Mouse (Mus musculus): ENCODE measurements around the gene P2ry2. TPM values are rescaled to one million over a fixed set of nuclear protein-coding genes. Genes with fewer than 3 reads are reported as not detected.

Gene P2ry2
- 10 to 100 TPM; 10.6 to 12.2 TPM for total RNA-seq (2021)

DNA sequence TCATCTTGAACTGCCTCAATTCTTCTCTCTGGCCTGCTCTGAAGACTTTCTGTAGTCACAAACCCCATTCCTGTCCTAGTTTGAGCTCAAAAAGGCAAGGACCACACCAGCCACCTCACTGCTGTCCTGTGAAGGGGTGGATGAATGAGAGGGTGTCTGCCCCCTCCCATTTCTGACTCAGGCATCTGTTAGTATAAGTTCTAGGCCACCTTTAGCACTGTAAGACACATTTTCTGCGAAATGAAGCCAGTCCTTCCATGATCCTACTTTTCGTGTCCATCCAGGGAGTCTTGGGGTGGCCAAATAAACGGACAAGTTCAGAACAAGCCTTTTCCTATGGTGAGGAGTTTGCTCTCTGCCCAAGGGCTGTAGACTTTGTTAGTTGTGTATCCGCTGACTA lies at the start of gene P2ry2:
Gene P2ry2, minus strand, starts transcription at position 326 of the 400 bp plus-strand sequence.
- no peak for DNase-seq

- peak; percentile 22 for DNase-seq
Measured at GRCm38 (mm10) chr7:101062246-101062645, 49.6 kb upstream of the P2ry2 start.

DNA sequence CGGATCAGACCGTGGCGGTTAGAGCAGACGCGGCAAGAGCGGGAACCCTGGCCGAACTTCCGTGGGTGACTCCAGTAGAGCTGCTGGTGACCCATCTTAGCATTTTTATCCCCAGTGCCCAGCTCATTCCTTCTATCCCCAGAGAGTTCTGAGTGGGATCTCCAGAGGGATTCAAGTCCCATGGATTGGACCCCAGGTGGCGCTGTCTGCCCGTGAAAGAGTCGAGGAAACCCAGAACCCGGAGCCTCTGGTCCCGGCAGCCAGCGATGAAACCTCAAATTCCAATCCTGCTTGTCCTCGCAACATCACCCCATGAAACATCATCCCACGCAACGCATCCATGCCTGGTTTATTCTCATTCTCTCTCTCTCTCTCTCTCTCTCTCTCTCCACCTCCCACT lies 48.7 kb upstream of the P2ry2 start:
- DNase-seq, result peak; percentile 92

DNA sequence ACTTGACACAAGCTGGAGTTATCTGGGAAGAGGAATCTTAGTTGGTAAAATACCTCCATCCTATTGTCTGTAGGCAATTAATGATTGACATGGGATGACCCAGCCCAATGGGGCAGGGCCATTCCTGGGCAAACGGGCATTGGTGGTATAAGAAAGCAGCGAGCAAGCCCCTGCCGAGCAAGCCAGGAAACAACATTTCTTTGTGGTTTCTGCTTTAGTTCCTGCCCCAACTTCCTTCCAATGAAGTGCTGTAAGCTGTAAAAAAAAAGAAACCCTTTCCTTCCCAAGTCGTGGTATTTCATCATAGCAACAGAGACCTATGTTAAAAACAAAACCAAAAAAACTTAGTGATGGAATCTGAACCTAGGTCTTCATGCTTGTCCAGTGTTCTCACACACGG lies 47.8 kb upstream of the P2ry2 start:
- DNase-seq, result no peak

GRCm38 (mm10) chr7:101059188-101059587 lies 46.5 kb upstream of the P2ry2 start:
- DNase-seq, result no peak

DNA sequence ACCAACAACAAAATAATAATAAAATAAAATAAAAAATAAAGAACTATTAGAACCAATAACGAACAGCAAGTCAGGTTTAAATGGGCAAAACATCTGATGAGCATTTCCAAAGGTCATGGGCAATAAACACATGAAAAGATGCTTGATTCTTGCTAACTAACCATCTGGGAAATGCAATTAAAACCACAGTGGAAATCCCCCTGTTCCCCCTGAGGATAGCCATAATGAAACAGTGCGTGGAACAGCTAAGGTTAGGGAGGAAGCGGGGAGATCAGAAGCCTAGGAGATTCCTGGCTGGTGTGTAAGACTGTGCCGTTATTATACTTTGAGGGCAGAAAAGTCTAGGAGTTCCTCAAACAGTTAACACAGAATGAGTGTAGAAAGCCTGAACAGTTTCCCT lies 44.6 kb upstream of the P2ry2 start:
- DNase-seq, result no peak

GRCm38 (mm10) chr7:101053136-101053535 lies 40.5 kb upstream of the P2ry2 start:
- no peak for DNase-seq

GRCm38 (mm10) chr7:101051551-101052221 lies 39.0 kb upstream of the P2ry2 start:
- DNase-seq, result peak; percentile 74

DNA sequence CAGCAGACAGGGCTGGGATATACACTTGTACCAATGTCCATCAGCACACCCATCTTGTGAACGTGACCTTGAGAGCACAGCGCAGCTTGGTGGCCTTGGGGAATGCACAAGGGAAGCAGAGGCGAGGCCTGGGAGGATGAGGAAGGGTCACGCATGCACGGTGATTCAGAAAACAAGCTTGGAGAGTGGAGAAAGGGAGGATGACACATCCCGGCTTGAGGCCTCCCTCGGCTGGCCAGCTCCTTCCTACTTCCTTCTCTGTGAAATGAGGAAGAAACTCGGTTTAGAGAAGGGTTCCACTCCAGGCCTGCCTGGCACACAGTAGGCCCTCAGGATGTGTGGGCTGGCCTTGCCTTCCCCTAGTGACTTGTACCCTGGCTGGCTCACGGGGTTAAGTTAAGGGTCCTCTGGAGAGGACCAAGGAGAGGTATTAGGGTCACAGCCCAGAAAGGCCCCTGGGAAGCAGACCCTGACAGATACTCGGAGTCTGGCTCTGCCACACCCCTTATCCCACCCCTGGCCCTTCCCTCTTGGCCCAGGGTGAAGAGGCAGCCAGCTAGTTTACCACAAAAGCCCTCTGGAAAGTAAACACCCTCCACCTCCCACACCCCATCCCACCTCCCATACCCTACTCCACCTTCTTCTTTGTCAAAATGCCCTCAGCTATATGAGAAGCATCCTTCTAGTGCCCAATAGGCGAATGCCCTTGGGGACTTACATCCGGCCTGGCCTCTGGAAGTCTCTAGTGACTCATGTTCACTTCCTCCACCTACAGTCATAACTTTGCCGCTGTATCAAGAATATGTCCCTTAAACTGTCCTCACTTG lies 38.3 kb upstream of the P2ry2 start:
- peak; percentile 35 for DNase-seq

DNA sequence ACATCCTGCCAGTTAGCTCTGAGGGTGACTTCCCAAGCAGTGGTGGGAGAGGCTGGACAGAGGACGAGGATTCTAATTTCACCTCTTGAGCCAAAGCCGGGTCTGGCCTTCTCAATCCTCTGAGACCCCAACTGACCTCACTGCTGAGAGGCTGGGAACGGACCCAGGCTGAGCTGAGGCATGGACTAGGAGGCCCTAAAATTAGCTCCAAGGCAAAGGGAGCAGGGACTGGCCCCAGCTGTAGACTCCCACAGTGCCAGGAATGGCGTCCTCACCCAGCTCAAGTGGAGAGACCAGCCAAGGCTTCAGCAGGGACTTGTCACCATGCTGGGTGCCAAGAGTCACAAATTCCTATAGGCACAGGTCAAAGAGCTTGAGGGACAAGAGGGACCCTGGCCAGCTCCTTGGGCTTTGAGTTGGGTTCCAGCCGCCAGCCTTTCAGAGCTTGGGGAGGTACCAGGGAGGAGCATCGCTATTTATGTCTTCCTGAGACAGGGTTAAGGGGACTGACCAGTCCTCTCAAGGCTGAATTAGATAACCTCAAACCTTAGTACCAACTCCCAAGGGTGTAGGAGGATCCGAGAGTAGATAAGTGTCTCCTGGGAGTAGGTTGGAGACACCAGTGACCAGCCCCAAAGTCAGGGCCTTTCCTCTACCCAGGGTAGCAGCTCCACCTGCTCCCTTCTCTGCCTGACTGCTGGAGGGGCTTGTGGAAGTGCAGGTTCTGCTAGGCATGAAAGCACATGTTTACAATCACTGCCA lies 36.8 kb upstream of the P2ry2 start:
- peak; percentile 75 for DNase-seq

- DNase-seq, result no peak
Measured at GRCm38 (mm10) chr7:101048247-101048646, 35.6 kb upstream of the P2ry2 start.

- DNase-seq, result no peak
Measured at GRCm38 (mm10) chr7:101043846-101044541, 31.3 kb upstream of the P2ry2 start.

DNA sequence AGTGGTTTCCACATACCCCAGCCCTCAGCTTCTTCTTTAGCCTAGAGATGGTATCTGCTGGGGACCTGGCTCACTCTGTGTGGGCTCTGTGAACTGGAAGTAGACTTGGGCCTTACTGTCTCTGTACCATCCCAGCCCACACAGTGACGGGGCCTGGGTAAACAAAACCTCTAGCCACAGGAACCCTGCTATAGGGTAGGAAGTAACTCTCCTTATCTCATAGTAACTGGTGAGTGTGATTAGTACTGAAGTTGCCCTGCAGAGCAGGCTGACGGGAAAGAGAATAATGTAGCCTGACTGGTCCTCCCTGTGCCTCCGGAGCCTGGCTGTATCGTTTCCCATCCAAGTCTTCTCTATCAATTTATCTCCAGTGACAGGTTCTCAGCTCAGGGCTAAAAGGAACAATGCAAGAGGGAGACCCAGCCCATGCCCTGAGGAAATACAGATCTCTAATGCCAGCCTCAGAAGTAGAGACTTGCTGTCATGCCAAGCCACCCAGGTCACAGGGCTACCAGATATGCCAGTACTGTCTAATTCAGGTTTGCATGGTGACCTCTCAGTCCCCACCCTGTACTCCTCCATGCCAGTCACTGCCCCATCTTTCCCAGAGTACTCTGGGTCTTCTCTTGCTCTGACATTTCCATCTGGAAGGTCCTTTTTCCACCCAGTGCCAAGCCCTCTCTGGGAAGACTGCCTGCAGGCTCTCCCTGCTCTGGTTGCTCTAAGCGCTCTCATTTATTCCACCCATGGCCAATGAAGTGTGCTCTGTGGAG lies 29.5 kb upstream of the P2ry2 start:
- no peak for DNase-seq

DNA sequence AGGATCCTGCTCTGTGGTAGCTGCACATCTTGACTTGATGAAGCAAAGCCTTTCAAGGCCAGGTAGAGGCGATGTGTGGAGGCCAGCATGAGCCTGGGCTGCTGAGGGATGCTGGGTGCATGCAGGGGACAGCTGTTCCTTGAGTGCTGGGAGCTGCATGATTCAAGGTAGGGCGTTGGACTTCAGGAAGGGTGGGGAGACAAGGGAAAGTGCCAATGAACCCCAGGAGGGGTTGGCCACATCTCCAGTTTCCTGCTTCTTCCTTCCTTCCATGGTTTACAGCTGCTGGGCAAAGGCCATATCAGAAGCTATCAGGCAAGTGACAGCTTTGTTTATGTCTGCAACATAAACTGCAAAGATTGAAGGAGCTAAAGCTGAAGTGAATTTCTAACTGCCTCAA lies 28.9 kb upstream of the P2ry2 start:
- no peak for DNase-seq

- no peak for DNase-seq
Measured at GRCm38 (mm10) chr7:101033371-101033770, 20.7 kb upstream of the P2ry2 start.

DNA sequence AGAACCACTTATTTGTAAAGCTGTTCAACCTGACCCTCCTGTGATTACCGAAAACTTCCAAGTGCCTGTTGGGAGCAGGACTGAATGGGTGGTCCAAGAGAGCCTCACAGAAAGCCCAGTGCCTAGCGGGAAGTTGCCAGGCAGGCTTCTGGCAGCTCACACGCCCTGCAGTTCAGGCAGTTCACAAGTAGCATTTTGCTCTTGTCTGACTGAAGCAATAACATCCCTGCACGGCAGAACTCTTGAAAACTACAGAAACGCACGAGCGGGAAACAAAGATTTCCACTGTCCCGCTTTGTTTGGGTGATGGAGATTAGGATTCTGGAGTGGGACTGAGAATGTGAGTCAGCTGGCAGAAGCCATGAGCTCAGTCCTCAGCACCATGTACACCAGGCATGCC lies 18.6 kb upstream of the P2ry2 start:
- DNase-seq, result no peak

DNA sequence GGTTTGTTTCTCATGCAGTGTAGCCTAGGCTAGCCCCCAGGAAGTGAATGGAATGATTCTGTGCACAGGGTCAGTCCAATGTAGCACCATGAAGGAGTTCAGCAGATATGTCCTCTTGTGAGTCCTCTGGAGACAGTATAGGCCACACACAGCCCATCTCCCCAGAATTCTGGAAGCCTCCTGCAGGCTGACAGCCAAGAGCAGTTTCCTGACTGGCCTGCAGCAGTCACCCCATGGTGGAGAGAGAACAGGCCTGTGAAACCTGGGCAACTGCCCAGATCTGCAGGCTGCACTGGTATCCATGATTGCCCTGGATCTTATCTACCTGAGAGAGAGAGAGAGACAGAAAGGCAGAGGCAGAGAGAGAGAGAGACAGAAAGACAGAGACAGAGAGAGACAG lies 18.1 kb upstream of the P2ry2 start:
- DNase-seq, result peak; percentile 59

DNA sequence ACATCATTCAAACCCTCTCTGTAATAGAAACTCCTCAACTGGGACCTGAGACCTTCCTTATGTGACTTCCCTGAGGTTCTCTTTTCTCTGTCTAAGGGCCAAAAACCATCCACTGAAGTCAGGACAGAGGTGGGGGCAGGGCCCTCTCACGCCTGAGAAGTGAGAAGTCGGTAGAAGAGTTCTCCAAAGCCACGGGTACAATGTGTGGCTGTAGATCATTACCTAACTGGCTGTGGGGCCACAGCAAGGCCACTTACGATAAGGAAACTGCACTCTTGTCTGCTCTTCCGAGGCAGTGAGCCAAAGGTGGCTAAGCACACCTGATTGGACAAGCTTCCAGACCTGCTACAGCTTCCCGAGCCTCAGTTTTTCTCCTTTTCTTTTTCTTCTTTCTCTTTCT lies 16.8 kb upstream of the P2ry2 start:
- DNase-seq, result no peak

- DNase-seq, result no peak
Measured at GRCm38 (mm10) chr7:101028991-101029390, 16.3 kb upstream of the P2ry2 start.

DNA sequence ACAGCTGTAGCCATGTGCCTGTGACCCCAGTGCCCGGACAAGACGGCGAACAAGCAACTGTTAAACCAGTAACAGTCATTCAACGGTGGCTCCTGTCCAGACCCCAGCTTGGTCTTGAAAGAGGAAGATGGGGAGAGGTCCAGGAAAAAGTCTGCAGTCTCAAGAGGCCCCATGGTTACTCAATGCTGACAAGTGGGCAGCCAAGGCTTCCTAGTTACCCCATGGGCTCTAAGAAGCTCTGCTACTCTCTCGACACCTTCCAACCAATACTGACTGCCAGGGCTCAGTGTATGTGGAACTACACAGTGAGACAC lies 15.7 kb upstream of the P2ry2 start:
- DNase-seq, result peak; percentile 37

DNA sequence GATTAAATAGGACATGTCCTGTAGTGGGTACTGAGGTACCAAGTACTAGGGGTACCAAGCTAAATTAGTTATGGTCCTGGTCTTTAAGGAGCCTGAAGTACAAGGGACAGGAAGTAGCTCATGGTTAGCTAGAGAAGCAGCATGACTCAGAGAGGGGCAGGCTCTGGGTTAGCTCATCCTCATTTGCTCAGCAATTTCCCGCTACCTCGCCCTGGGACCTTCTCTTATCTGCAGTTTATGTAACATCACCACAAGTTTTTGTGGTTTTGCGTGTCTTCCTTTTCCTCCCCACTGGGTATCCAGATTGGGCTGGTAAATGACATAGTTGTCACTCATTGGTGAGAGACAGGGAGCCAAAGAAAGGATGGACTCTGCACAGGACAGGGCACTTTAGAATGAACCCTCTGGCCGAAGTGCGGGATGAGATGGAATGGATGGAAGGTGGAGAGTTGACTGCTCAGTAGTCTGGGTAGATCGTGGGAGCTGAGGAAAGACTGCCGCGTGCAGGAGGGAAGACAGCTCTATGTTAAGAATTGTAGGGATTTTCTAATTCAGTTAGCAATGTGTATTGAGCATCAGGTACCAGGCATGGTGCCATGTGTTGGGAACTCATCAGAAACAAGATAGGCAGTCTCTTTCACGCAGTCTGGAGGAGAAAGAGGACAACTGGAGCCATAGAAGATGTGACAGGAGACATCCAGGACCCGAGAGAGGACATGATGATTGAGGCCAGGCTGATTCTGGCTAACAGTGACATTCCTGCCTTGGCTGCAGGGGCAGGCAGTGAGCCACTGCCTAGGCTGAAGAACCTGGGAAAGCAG lies 15.2 kb upstream of the P2ry2 start:
- no peak for DNase-seq
